Mouse (Mus musculus) layer of hippocampus, adult 8-10 months (tissue): ENCODE data around the gene Srl. TPM values are rescaled to one million over a fixed set of nuclear protein-coding genes. Genes with fewer than 3 reads are reported as not detected.
"Not testable (repeated sequence)": the region's sequence is repeated elsewhere in the genome, so short reads cannot be mapped to it uniquely, and the experiment has no call there.

ENCODE experiments used
- DNase-seq, 2 experiments: peaks; one replicate each; pipeline ENCODE4 v3.0.0; 2022; ENCODE audit warnings: low spot score in 2 of 2
- total RNA-seq, 4 experiments: library from RNA; stranded (reverse); gene quantifications; 2 replicates each; pipeline ENCODE4 v1.2.4; 2022

The Srl gene
- total RNA-seq, result 10 to 100 TPM; 10.4 to 14.5 (median 11.2) TPM

DNA sequence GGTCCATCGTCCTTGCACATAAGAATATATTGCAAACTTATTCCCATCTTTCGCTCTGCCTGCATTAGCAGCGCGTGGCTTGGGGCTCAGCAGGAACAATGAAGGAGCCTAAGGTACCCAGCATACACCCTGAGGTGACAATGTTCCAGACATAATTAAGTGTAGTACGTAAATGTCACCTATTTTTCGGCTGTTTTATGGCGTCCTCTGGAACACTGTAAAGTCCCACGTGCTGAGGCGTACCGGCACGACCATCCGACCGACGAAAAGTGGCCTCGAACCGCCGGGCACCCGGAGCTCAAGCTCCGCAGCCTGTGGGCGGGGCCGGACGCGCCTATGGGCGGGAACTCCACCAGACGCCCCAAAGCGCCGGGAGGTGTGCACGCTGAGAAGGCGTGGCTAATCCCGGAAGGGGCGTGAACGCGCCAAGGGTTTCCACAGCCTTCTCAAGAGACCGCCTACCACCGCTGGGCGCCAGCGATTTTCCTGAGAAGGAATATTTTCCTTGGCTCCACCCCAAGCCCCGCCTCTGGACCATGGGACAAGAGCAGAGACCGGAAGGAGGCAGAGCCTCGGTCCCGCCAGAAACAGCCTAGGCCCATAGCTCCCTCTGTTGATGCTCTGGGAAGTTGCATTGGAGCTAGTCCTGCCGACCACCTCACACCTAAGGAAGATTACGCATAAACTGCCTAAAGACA is at the start of gene Srl:
Gene Srl (minus strand): TSS at position 316 of the 698 bp plus-strand sequence.
- peak; percentile 100 for DNase-seq

DNA sequence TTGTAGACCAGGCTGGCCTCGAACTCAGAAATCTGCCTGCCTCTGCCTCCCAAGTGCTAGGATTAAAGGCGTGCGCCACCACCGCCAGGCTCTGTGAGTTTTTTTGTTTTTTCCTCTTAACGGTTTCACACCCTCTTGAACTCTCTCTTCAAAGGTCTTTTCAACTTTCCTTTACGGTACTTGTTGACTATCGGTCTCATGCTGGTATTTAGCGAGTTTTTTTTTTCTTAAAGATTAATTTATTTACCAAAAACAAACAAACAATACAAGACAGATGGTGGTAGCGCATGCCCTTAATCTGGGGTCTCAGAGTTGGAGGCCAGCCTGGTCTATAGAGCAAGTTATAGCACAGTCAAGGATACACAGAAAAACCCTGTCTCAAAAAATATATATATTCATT is 48.6 kb upstream of the Srl start:
- DNase-seq, result no peak

DNA sequence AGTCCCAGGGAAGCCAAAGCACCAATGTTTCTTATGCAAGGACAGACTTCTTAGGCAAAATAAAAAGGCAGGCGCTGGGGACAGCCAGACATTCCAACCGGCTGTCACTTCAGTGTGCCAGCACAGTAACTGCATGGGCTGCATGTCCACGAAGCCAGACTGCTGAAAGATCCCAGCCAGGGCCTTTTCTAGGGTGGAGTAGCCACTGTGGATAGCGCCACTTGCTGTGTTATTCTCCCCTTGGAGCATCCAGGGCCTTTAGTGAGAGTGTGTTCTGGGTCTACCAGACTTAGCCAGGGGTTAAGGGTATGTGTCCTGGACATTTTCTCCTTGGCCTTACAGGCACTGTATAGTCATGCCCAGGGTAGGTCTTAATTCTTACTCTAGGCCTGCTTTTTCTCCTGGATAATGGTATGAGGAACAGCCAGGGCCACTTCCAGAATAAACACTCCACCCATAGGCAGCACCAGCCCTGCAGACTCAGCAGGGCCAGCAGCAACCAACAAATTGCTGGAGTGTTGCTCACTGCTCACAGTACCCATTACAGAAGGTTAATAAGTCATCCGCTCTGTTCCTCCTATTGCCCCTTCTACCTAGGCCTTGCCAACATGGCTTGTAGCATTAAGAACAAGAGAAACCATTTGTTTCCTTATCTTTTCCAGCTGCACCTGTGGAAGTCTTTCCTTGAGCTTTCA is 46.0 kb upstream of the Srl start:
- no peak for DNase-seq

DNA sequence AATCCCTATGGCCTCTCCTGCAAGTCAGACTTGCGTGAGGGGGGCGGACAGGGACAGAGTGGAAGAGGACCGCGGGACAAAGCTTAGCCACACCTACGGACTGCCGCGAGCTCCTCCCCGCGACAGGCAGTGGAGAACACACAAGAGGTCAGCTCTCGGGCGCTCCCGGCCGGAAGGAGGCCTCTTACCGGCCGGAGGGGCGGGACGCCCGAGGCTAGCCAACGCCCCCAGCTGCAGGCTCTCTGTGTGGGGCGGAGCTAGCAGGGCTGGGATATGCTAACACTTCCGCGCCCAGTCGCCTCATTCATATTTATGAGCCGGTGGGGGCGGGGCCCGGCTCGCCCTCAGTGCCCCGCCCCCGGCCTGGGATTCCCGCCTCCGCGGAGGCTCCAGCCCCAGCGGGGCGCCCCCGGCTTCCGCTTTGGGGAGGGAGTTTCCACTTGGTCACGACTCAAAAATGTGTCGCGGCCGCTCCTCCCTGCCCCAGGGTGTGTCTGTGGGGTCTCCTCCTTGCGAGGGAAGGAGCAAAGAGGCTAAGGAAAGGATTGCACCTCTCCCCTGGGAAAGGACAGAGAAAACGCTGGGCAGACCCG is 45.0 kb upstream of the Srl start:
- DNase-seq, result peak; percentile 81 to 85

DNA sequence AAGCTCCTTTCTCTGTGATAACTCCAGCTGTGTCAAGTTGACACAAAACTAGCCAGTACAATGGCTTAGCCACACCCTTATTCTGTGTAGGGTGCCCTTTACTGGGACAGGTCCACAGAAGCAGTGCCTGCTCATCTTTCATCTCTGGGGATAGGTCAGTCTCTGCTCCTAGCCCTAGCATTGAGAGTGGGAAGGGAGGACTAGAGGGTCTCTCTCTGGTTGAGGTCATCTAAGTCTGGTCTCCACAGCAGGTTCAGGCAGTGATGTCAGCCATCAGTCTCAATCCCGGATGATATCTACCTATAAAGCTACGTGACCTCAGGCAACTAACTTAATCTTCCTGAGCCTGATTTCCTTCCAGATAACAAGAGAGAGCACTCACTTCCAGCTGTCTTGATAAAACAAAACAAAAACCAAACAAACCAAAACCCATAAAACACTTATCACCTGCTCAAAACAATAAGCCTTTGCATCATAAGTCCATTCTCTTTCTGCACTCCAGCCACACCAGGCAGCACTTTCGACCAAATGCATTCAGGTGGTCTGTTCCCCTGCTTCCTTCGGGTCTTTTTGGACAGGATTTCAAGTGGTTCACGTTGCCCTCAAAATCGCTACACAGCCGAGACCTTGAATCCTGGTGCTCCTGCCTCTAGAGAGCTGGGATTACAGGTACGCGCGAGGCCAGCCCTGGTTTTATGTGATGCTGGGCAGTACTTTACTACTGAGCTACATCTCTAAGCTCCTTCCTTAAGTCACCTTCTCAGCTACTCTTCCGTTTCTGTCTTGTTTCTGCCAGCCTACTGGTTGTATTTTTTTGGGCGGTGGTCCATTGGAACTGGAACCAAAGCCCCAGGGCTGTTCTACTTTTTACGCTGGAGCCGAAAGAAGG is 44.3 kb upstream of the Srl start:
- no peak for DNase-seq

DNA sequence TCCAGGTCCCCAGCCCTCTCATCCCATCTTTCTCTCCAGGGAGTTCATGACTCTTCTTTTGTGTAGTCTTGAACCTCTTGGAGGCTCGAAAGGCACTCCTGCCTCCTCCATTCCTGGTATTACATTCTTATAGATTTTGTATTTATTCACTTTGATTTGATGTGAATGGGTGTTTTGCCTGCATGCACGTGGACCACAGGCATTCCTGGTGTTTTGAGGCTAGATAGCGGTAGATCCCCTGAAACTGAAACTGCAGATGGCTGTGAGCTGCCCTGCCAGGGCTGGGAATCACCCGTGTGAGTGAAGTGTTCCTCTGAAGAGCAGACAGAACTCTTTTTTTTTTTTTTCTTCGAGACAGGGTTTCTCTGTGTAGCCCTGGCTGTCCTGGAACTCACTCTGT is 42.8 kb upstream of the Srl start:
- DNase-seq, result no peak

DNA sequence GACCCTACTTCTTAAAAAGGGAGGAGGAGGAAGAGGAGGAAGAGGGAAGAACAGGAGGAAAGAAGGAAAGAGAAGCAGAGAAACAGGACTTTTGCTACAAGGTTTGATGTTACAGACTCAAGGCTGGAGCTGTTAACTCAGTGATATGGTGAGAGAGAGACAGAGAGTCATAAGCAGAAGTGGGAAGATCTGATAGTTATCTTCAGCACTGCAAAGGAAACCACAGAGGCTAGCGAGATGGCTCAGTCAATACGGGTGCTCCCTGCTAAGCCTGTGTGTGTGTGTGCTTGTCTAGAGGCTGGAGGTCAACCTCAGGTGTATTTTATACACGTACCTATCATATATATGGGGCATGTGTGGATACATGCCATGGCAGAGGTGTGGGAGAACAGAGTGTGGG is 42.2 kb upstream of the Srl start:
- DNase-seq, result no peak

DNA sequence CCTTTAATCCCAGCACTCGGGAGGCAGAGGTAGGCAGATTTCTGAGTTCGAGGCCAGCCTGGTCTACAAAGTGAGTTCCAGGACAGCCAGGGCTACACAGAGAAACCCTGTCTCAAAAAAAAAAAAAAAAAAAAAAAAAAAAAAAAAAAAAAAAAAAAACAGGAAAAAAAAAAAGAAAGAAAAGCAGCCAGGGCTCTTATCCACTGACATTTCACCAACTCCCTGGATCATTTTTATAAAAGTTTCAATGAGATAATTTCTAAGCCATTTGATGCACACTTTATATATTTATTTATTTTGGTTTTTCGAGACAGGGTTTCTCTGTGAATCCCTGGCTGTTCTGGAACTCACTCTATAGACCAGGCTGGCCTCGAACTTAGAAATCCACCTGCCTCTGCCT is 39.6 kb upstream of the Srl start:
- DNase-seq, result not testable (repeated sequence)

DNA sequence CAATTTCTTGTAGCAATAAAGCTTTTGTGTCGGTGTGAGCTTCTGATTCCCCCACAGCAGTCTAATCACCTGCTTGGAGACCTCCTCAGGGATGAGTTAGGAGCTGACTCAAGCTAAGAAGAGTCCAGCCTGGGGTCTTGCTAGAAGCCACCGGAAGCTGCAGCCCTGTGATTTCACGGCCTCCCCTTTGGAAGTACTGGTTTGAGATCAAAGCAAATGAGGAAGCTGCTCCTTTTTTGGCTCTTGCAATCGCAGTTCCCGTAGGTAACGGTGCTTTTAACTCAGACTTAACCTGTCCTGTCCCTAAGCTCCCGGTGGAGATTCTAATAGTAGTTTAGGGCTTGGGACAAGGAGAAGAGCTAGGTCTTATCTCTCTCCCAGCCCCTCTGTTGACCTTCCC is 37.0 kb upstream of the Srl start:
- DNase-seq, result no peak

DNA sequence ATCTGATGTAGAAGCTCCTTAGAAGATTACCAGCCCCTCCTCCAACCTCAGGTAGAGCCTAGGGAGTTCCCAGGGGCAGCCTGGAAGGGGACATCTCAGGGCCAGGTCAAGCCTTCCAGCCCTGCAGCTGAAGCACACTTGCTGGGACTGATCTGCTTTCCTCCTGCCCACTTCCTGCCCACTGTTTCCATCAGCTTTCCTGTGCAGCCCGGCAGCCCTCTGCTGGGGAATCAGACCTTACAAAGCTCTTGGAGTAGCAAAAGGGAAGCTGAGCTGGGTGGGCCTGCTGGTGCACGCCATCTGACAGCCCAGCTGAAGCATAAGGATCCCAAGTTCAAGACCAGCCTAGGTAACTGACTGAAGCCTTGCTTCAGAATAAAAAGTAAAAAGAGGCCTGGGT is 35.3 kb upstream of the Srl start:
- no peak for DNase-seq

DNA sequence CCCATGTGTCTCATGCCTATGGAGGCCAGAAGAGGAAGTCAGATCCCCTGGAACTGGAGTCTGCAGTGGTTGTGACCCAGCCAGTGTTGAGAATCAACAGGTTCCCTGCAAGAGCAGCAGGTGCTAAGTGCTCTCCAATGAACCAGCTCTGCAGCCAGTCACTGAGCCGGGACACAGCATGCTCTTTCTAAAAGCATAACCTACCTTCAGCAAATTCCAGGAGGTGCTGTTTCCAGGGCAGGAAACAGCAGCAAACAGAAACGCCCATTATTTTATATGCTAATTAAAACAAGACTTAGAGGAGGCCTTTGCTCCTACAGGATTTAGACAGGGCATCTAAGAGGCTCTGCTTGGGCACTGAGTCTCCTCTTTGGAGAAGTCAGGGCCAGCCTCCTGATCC is 34.4 kb upstream of the Srl start:
- no peak for DNase-seq

DNA sequence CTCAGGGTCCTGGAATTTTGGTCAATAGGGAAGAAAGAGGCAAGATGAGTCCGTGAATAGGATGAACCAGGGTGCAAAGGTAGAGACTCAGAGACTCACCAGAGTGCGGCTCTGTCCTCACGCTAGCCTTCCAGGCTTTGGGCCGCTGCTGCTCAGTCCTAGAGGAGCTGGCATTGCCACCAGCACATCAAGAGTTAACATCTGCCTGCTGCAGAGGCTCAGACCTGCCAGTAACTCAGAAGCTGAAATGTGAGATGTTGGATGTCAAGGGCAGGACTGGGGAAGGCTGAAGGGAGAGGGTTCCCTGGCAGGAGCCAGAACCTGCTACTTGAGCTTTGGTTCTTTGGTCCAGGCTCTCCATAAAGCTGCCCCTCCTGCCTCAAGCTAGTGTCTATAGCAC is 29.1 kb upstream of the Srl start:
- DNase-seq, result no peak

DNA sequence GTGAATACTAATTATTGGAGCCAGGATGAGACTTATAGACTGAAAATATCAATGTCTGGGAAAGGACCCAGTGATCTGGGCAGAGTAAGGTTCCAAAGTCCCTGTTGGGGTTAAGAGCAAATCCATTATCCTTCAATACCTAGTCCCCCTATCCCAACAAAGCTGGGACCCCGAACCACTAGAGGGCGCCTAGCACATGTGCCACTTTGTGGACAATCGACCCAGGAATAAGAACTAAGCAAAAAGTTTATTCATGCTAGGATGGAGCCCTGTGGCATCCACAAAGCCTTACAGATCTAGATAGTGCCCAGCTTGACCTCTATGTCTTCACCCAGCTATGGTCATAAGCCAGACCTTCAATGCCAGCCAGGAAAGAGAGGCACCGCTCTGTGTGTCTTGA is 26.3 kb upstream of the Srl start:
- DNase-seq, result peak in 1 of 2 experiments; percentile 84

DNA sequence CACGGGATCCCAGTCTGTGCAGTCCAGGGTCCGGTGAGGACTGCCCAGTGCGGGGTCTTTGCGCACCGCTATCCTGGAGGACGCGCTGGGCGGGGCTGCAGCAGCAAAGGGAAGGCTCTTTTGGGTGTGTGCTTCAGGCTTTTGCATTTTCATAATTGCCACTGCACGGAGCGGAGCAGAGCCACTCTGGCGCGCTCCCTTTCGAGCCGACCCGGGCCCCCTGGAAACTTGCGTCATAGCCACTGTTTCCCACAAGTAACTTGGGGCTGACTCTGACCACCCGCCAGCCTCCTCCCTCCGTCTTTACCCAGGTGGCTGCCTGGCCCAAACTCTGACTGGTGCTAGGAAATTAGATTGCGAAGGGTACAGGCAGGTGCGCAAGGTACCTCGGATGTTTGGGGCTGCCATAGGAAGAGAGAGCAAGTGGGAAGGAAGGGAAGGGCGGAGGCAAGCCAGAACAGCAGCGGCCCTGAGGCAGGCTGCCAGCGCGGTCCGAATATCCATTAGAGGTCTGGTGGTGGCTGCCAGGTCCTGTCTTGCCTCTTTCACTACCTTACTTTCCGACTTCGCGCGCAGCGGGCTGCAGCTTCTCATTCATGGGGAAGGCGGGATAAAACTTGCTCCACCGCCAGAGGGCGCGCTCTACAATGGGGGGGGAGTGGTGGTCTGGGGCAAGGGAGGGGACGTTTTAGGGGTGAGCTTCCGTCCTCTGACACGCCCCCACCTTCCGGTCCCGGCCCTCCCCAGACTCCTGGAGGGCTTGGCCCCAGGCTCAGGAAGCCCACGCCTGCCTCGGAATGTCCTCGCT is 18.7 kb upstream of the Srl start:
- DNase-seq, result peak; percentile 55 to 63

DNA sequence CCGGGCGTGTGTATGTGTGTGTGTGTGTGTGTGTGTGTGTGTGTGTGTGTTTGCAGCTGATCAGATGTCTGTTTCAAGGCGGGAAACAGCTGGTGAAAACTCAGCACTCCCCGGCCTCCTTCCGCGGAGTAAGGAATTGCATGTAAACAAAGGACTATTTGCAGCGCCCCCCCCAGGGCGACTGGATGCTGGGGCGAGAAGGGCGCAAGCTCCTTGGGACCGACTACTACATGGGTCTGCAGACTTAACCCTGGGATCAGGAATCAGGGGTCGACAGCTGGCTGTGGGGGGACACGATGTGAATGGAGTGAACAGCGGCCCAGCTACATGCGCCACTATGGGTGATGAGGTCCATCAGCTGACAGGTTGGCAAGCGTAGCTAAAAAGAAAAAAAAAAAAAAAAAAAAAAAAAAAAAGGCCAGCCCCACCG is 18.1 kb upstream of the Srl start, which contains the start of gene Tfap4:
Gene Tfap4 (minus strand): TSS at position 140 of the 430 bp plus-strand sequence.
- peak; percentile 89 to 93 for DNase-seq

DNA sequence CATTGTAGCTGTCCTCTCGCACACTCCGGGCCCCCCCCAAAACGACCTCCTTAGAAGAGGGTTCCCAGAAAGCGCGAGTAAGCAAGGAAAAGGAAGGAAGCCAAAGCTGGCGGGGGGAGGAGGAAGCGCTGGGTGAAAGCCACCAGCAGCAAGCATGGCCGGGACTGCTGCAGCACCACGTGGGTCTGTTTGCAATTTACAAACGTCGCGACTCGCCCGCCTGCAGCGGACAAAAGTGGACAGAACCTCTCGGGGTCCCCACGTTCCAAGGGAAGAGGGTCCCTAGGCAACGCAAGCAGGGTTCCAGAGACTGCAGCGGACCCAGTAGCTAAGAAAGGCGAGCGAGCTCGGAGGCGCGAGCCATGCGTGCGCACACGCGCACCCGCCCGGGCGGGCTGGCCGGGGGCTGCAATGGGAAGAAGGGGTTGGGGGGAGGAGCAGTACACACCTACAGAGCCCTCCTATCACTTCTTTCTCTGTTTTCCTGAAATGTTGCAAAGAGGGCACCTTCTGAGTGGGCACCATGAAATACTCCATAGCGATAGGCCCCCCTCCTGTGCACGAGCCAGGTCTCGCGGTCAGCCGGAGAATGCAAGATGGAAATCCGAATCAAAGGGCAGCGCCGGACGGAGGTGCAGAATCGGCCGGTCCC is 17.5 kb upstream of the Srl start:
- DNase-seq, result peak; percentile 76 to 81

DNA sequence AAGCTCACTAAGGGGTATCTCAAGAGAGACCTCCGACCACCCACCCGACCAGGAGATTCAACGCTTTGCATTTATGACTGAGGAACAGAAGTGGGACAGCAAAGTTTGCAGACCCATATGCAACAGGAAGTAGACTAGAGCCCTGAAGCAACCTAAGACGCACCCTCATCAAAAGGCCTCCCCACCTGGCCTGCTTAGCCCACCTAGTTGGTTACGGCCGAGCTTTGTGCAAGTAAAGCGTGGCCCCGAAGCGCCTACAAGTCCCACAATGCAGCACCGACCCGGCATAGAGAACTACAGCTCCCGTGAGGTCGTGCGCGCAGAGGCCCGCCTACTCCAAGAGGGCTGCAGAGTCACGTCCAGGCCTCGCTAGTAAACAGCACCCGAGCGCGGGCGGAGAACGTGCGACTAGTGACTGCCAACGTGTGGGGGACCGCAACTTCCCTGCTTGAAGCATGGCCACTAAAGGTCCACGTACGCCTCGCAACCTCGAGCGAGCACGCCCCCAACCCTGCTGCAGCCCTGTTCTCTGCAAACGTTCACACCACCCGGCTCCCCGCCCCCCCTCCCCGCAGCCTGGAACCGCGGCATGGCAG is 16.9 kb upstream of the Srl start:
- peak; percentile 95 to 98 for DNase-seq

DNA sequence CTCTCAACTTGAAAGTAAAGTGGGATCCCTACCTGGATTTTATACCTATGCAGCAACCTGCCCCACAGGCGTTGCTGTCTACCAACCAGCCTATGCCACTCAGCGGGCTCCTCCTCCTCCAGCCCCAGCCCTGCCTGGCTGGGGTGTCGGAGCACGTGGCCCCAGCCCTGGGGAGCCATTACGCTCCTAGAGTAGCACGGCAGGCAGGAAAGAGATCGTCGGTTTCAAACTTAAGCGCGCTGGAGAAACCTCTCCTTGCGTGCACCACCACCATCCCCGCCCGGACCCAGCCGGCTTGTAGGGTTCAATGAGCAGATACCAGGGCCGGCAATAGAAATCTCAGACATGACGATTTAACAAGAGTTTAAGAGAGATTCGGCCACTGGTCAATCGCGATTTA is 16.3 kb upstream of the Srl start:
- peak; percentile 58 to 68 for DNase-seq

DNA sequence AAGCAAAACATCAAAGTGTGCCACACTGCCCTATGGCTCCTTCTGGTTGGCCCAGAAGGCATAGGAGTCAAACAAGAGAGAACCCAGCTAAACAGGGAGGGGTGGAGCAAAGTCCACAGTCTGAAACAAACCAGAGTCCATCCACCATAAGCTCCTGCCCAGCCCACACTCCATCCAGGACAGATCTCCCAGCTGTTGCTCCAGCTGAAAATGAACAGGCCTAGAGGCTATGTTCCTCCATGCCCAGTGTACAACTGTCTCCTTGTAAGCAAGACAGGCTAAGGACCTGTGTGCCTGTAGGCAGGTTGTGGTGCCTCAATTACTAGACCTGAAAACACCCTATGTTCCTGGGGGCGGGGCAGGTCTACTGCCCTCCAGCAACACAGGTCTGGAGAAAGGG is 15.5 kb upstream of the Srl start:
- DNase-seq, result no peak

DNA sequence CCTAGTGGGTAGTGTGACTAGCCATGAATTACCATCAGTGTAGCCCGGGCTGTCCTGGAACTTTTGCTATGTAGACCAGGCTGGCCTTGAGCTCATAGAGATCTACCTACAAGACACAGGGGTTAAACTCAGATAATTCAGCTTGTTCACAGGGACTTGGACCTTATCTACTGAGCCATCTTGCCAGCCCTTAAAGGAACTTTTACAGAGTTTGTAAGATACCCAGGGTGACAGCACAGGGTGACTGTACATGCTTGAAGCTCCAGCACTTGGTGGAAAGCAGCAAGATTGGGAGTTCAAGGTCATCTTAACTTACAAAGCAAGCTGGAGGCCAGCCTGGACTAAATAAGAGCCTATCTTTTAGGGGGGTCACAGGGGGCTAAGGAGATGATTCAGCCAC is 13.9 kb upstream of the Srl start:
- no peak for DNase-seq
